ENCODE assay signal across 8 mouse cellular contexts in genomic region chr16:20534617-20535295, GRCm38 (mm10). TPM values are rescaled to one million over a fixed set of nuclear protein-coding genes. Genes with fewer than 3 reads are reported as not detected.
DNase-seq lines count a peak whose midpoint lies in the region; ATAC-seq and TF ChIP-seq lines count a peak whose summit lies in the region.

No protein-coding gene starts in this region.

- ATAC-seq in lung, embryonic 14.5 days (ENCODE audit: insufficient read depth) = no peak
- ATAC-seq in embryonic facial prominence, embryonic 15.5 days (ENCODE audit: insufficient number of reproducible peaks, low FRiP score, low TSS enrichment, low read depth) = no peak
- no peak for ATAC-seq in liver, embryonic 16.5 days (ENCODE audit: low read depth)

- no peaks in the 10 kb centered on the region for H3K27me3 ChIP-seq in lung, embryonic 14.5 days (ENCODE audit: insufficient read depth, low read length)
- no peaks in the 10 kb centered on the region for H3K27me3 ChIP-seq in embryonic facial prominence, embryonic 15.5 days
- H3K27me3 ChIP-seq in liver, embryonic 16.5 days (ENCODE audit: control insufficient read depth, insufficient read depth, low read depth, low read length) = no peaks in the 10 kb centered on the region

- 41% methylated on average over 10 of the region's 10 CpGs for WGBS in lung, embryonic 14.5 days
- 36% methylated on average over 10 of the region's 10 CpGs for WGBS in embryonic facial prominence, embryonic 15.5 days
- 36% methylated on average over 10 of the region's 10 CpGs for WGBS in liver, embryonic 16.5 days (ENCODE audit: insufficient replicate concordance)

- no peak for TF ChIP-seq CTCF in gastrocnemius, adult 2 months (IDR thresholded peaks at IDR 0.05)
- no peak for TF ChIP-seq CTCF in lung, embryonic 14.5 days (IDR thresholded peaks at IDR 0.05; ENCODE audit: low read depth)

- H3K4me2 ChIP-seq in lung, embryonic 14.5 days = peak overlapping the region; percentile 27; the same call in 1 of the 2 replicates
- H3K4me2 ChIP-seq in embryonic facial prominence, embryonic 15.5 days (replicated peaks) = peak overlapping the region; percentile 28; the same call in 1 of the 2 replicates
- peak overlapping the region; percentile 56 for H3K4me2 ChIP-seq in liver, embryonic 16.5 days (ENCODE audit: low read depth, low read length)

- peaks cover 61% of the 10 kb centered on the region for H3K36me3 ChIP-seq in lung, embryonic 14.5 days (ENCODE audit: insufficient read depth)
- peaks cover 58% of the 10 kb centered on the region for H3K36me3 ChIP-seq in embryonic facial prominence, embryonic 15.5 days
- peaks cover 23% of the 10 kb centered on the region for H3K36me3 ChIP-seq in liver, embryonic 16.5 days (ENCODE audit: control insufficient read depth, insufficient read depth)

- no peaks in the 10 kb centered on the region for H3K9me3 ChIP-seq in lung, embryonic 14.5 days (ENCODE audit: low read depth, low read length)
- no peaks in the 10 kb centered on the region for H3K9me3 ChIP-seq in embryonic facial prominence, embryonic 15.5 days (replicated peaks)
- no peaks in the 10 kb centered on the region for H3K9me3 ChIP-seq in liver, embryonic 16.5 days (replicated peaks; ENCODE audit: control insufficient read depth, low read length)

- intact Hi-C loops in gastrocnemius, adult 2 months (cut with DNase I) = loop anchor here (2.0 to 5.0 kb wide), 2 partner anchors 16 to 78 kb away; partner anchors contain the start of genes Alg3, Eef1akmt4 and Gm49333

- H3K4me3 ChIP-seq in gastrocnemius, adult 2 months = peak overlapping the region; percentile 58
- peak overlapping the region; percentile 93; the same call in 1 of the 2 replicates for H3K4me3 ChIP-seq in lung, embryonic 14.5 days (ENCODE audit: low read depth, low read length)
- H3K4me3 ChIP-seq in embryonic facial prominence, embryonic 15.5 days (replicated peaks) = no peak overlapping the region
- peak overlapping the region; percentile 68 for H3K4me3 ChIP-seq in liver, embryonic 16.5 days (ENCODE audit: low read depth, low read length)

- no peak overlapping the region for H3K9ac ChIP-seq in lung, embryonic 14.5 days
- no peak overlapping the region for H3K9ac ChIP-seq in embryonic facial prominence, embryonic 15.5 days
- no peak overlapping the region for H3K9ac ChIP-seq in liver, embryonic 16.5 days (ENCODE audit: low read depth, low read length)

- no peak for DNase-seq in gastrocnemius, adult 2 months
- no peak for DNase-seq in gastrocnemius, postnatal 10 days
- DNase-seq in lung, embryonic 14.5 days = no peak
- DNase-seq in lung, postnatal 25 days (ENCODE audit: low spot score) = no peak
- no peak for DNase-seq in ovary, postnatal 14 days (ENCODE audit: low spot score)
- DNase-seq in right cerebral cortex, adult 2 months (ENCODE audit: low spot score in 2 of 2) = no peak

- peak overlapping the region; percentile 51 for H3K27ac ChIP-seq in gastrocnemius, adult 2 months
- H3K27ac ChIP-seq in lung, embryonic 14.5 days (ENCODE audit: low read depth) = no peak overlapping the region
- H3K27ac ChIP-seq in embryonic facial prominence, embryonic 15.5 days (replicated peaks) = no peak overlapping the region
- no peak overlapping the region for H3K27ac ChIP-seq in liver, embryonic 16.5 days (ENCODE audit: low read length)

- 0 out of 2 replicates have a peak, but pooled peaks cover 7% of the 10 kb centered on the region for H3K4me1 ChIP-seq in lung, embryonic 14.5 days (ENCODE audit: insufficient read depth)
- H3K4me1 ChIP-seq in embryonic facial prominence, embryonic 15.5 days = peaks cover 24% of the 10 kb centered on the region
- peaks cover 23% of the 10 kb centered on the region for H3K4me1 ChIP-seq in liver, embryonic 16.5 days (ENCODE audit: control insufficient read depth, low read depth, low read length)

RNA-seq across cellular contexts. Expression of gene Ap2m1, which starts 0.5 kb away (rescaled TPM):
- total RNA-seq in gastrocnemius, adult 2 months (2021) = 100 to 1,000 TPM; 137 to 157 TPM
- total RNA-seq in gastrocnemius, postnatal 10 days (2021) = 100 to 1,000 TPM; 170 to 199 TPM
- 641 and 646 TPM in 2 replicates for polyA plus RNA-seq in lung, embryonic 14.5 days (2014; fragmentation: Nextera tagmentation; extraction: Ambion mirVana)
- polyA plus RNA-seq in embryonic facial prominence, embryonic 15.5 days (2015; fragmentation: Nextera tagmentation; extraction: Ambion mirVana) = 562 and 584 TPM in 2 replicates
- 388 and 409 TPM in 2 replicates for polyA plus RNA-seq in liver, embryonic 16.5 days (2015; fragmentation: Nextera tagmentation; extraction: Ambion mirVana)

RNA-seq across cellular contexts. Expression of gene Abcf3, which starts 13.6 kb away (rescaled TPM):
- 10 to 100 TPM; 59.8 to 70.7 TPM for total RNA-seq in gastrocnemius, adult 2 months (2021)
- 10 to 100 TPM; 51.8 to 52.5 TPM for total RNA-seq in gastrocnemius, postnatal 10 days (2021)
- 51.1 and 53.9 TPM in 2 replicates for polyA plus RNA-seq in lung, embryonic 14.5 days (2014; fragmentation: Nextera tagmentation; extraction: Ambion mirVana)
- 65.0 and 70.2 TPM in 2 replicates for polyA plus RNA-seq in embryonic facial prominence, embryonic 15.5 days (2015; fragmentation: Nextera tagmentation; extraction: Ambion mirVana)
- 24.6 and 25.8 TPM in 2 replicates for polyA plus RNA-seq in liver, embryonic 16.5 days (2015; fragmentation: Nextera tagmentation; extraction: Ambion mirVana)

RNA-seq across cellular contexts. Expression of gene Dvl3, which starts 18.0 kb away (rescaled TPM):
- total RNA-seq in gastrocnemius, adult 2 months (2021) = 10 to 100 TPM; 30.7 to 31.3 TPM
- total RNA-seq in gastrocnemius, postnatal 10 days (2021) = 10 to 100 TPM; 36.3 to 44.4 TPM
- polyA plus RNA-seq in lung, embryonic 14.5 days (2014; fragmentation: Nextera tagmentation; extraction: Ambion mirVana) = 24.6 and 25.2 TPM in 2 replicates
- 26.0 and 31.0 TPM in 2 replicates for polyA plus RNA-seq in embryonic facial prominence, embryonic 15.5 days (2015; fragmentation: Nextera tagmentation; extraction: Ambion mirVana)
- polyA plus RNA-seq in liver, embryonic 16.5 days (2015; fragmentation: Nextera tagmentation; extraction: Ambion mirVana) = 3.7 and 5.3 TPM in 2 replicates

RNA-seq across cellular contexts. Expression of gene Eif2b5, which starts 36.1 kb away (rescaled TPM):
- 10 to 100 TPM; 55.7 to 62.8 TPM for total RNA-seq in gastrocnemius, adult 2 months (2021)
- total RNA-seq in gastrocnemius, postnatal 10 days (2021) = 10 to 100 TPM; 45.1 to 46.1 TPM
- polyA plus RNA-seq in lung, embryonic 14.5 days (2014; fragmentation: Nextera tagmentation; extraction: Ambion mirVana) = 111 and 112 TPM in 2 replicates
- 92.9 and 95.2 TPM in 2 replicates for polyA plus RNA-seq in embryonic facial prominence, embryonic 15.5 days (2015; fragmentation: Nextera tagmentation; extraction: Ambion mirVana)
- polyA plus RNA-seq in liver, embryonic 16.5 days (2015; fragmentation: Nextera tagmentation; extraction: Ambion mirVana) = 41.0 and 44.0 TPM in 2 replicates

RNA-seq across cellular contexts. Expression of gene Vwa5b2, which starts 54.5 kb away (rescaled TPM):
- total RNA-seq in gastrocnemius, adult 2 months (2021) = under 1 TPM; 0.08 to 0.20 TPM
- total RNA-seq in gastrocnemius, postnatal 10 days (2021) = under 1 TPM; 0.07 to 0.16 TPM
- polyA plus RNA-seq in lung, embryonic 14.5 days (2014; fragmentation: Nextera tagmentation; extraction: Ambion mirVana) = 0.53 and 0.89 TPM in 2 replicates
- polyA plus RNA-seq in embryonic facial prominence, embryonic 15.5 days (2015; fragmentation: Nextera tagmentation; extraction: Ambion mirVana) = 2.4 and 4.9 TPM in 2 replicates
- 0.83 and 0.91 TPM in 2 replicates for polyA plus RNA-seq in liver, embryonic 16.5 days (2015; fragmentation: Nextera tagmentation; extraction: Ambion mirVana)
